Mouse (Mus musculus) lung, adult 2 months (tissue): ENCODE measurements around the gene Olfr822.
"Not testable (repeated sequence)": the region's sequence is repeated elsewhere in the genome, so short reads cannot be mapped to it uniquely, and the experiment has no call there.

ENCODE experiments used
- CTCF ChIP-seq: fragments of 200-500 bp; IDR thresholded peaks from 2 replicates; pipeline ENCODE4 v1.5.1; 2011; ENCODE audit warnings: mild to moderate bottlenecking, low read length, control low read depth; ENCODE audit not compliant: insufficient read depth
- POLR2A ChIP-seq: fragments of 200-500 bp; IDR thresholded peaks from 2 replicates; pipeline ENCODE4 v1.6.1; 2011; ENCODE audit warnings: low read depth, mild to moderate bottlenecking, control low read depth, low read length, borderline replicate concordance; ENCODE audit errors: extremely low read depth

GRCm38 (mm10) chr10:130115283-130115682, 44.3 kb downstream of the Olfr822 start, which contains the start of gene Olfr823:
- TF ChIP-seq POLR2A, CTCF: not testable (repeated sequence)
